Mouse (Mus musculus) midbrain, embryonic 16.5 days (tissue): ENCODE results near the gene Zfyve21. TPM values are rescaled to one million over a fixed set of nuclear protein-coding genes. Genes with fewer than 3 reads are reported as not detected.

ENCODE experiments used
- ATAC-seq: fragments of 200-750 bp; cut with Nextera tagmentation; 2 replicates; pipeline ENCODE4 v1.8.0; 2017; ENCODE audit warnings: moderate TSS enrichment
- H3K27ac ChIP-seq: fragments of 300-500 bp; sonication (generic); 2 replicates; pipeline ENCODE4 v1.5.1; 2014; ENCODE audit warnings: mild to moderate bottlenecking, low read length, mixed read lengths
- H3K27me3 ChIP-seq: fragments of 300-500 bp; sonication (generic); 2 replicates; pipeline ENCODE4 v1.6.1; 2014; ENCODE audit warnings: low read depth, low read length, mixed read lengths; ENCODE audit not compliant: control insufficient read depth, insufficient read depth
- H3K36me3 ChIP-seq: fragments of 300-500 bp; sonication (generic); 2 replicates; pipeline ENCODE4 v1.6.1; 2014; ENCODE audit warnings: mild to moderate bottlenecking, low read length, moderate library complexity, mixed read lengths; ENCODE audit not compliant: control insufficient read depth, insufficient read depth
- H3K4me1 ChIP-seq: fragments of 300-500 bp; sonication (generic); 2 replicates; pipeline ENCODE4 v1.6.1; 2014; ENCODE audit warnings: mild to moderate bottlenecking, low read length, mixed read lengths; ENCODE audit not compliant: control insufficient read depth, insufficient read depth
- H3K4me2 ChIP-seq: fragments of 300-500 bp; sonication (generic); 2 replicates; pipeline ENCODE4 v1.6.1; 2014; ENCODE audit warnings: mild to moderate bottlenecking, low read length, mixed read lengths
- H3K4me3 ChIP-seq: fragments of 300-500 bp; sonication (generic); 2 replicates; pipeline ENCODE4 v1.5.1; 2014; ENCODE audit warnings: low read depth, mild to moderate bottlenecking, low read length, moderate library complexity, mixed read lengths
- H3K9ac ChIP-seq: fragments of 300-500 bp; sonication (generic); 2 replicates; pipeline ENCODE4 v1.6.1; 2014; ENCODE audit warnings: low read depth, low read length, mixed read lengths
- H3K9me3 ChIP-seq: fragments of 300-500 bp; sonication (generic); replicated peaks from 2 replicates; pipeline ENCODE4 v1.6.1; 2014; ENCODE audit warnings: mild to moderate bottlenecking, low read length, mixed read lengths; ENCODE audit not compliant: control insufficient read depth, poor library complexity, severe bottlenecking
- WGBS: fragments of 180-500 bp; shearing (Covaris S2); extraction: QIAGEN DNeasy Blood & Tissue Kit; methylation state at CpG from one replicate; pipeline ENCODE4 v1.1.7; 2014; 5-methylcytosine and 5-hydroxymethylcytosine counted together
- polyA plus RNA-seq: library from polyadenylated mRNA; unstranded; fragments of >200 nt; fragmentation: Nextera tagmentation; extraction: Ambion mirVana; gene quantifications from 2 replicates; pipeline ENCODE4 v1.2.1, GENCODE M21; 2015

Gene Zfyve21
- polyA plus RNA-seq, 1 experiment from 2014 or later, result 35.1 TPM

- no peak overlapping the region for H3K4me3 ChIP-seq
- no peak overlapping the region for H3K4me2 ChIP-seq
- 43% methylated on average over 5 of the region's 5 CpGs for WGBS
- H3K36me3 ChIP-seq, result peaks cover 32% of the 10 kb centered on the region
- ATAC-seq, result no peak
- no peaks in the 10 kb centered on the region for H3K9me3 ChIP-seq
- H3K27ac ChIP-seq, result no peak overlapping the region
- H3K4me1 ChIP-seq, result no peaks in the 10 kb centered on the region
- no peak overlapping the region for H3K9ac ChIP-seq
- no peaks in the 10 kb centered on the region for H3K27me3 ChIP-seq
Measured at GRCm38 (mm10) chr12:111829447-111829846, 15.5 kb downstream of the Zfyve21 start.

GRCm38 (mm10) chr12:111829954-111830353 is 16.0 kb downstream of the Zfyve21 start:
- ATAC-seq, result no peak
- H3K27ac ChIP-seq, result no peak overlapping the region
- no peaks in the 10 kb centered on the region for H3K27me3 ChIP-seq
- H3K4me2 ChIP-seq, result no peak overlapping the region
- no peaks in the 10 kb centered on the region for H3K4me1 ChIP-seq
- H3K9ac ChIP-seq, result no peak overlapping the region
- no peak overlapping the region for H3K4me3 ChIP-seq
- H3K36me3 ChIP-seq, result peaks cover 36% of the 10 kb centered on the region
- 82% methylated on average over 9 of the region's 9 CpGs for WGBS
- no peaks in the 10 kb centered on the region for H3K9me3 ChIP-seq

DNA sequence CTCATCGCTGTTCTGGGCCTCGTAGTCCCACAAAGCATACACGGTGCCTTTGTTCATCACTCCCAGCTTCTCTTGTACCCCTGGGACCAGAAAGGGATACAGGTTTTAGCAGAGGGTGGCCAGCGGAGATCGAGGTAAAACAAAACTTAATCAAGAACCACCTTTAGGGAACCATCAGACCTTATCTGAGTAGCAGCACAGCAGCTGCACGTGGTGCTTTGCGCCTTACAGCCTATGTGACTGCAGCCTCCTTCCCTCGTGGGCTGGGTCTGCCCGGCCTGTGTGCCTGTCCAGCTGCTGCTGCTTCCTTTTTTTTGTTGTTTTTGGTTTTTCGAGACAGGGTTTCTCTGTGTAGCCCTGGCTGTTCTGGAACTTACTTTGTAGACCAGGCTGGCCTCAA is 16.4 kb downstream of the Zfyve21 start:
- Histone ChIP-seq H3K4me3 (no peak overlapping the region), H3K27ac (no peak overlapping the region), H3K9me3 (no peaks in the 10 kb centered on the region), H3K27me3 (no peaks in the 10 kb centered on the region), H3K9ac (no peak overlapping the region), H3K36me3 (peaks cover 38% of the 10 kb centered on the region), H3K4me1 (no peaks in the 10 kb centered on the region), H3K4me2 (no peak overlapping the region)
- 88% methylated on average over 10 of the region's 10 CpGs for WGBS
- ATAC-seq, result no peak

GRCm38 (mm10) chr12:111832643-111833042 is 18.7 kb downstream of the Zfyve21 start:
- Histone ChIP-seq H3K27me3 (no peaks in the 10 kb centered on the region), H3K36me3 (peaks cover 38% of the 10 kb centered on the region), H3K9me3 (no peaks in the 10 kb centered on the region), H3K9ac (no peak overlapping the region), H3K27ac (no peak overlapping the region), H3K4me1 (no peaks in the 10 kb centered on the region), H3K4me2 (no peak overlapping the region), H3K4me3 (no peak overlapping the region)
- WGBS, result 89% methylated on average over 5 of the region's 5 CpGs
- no peak for ATAC-seq

DNA sequence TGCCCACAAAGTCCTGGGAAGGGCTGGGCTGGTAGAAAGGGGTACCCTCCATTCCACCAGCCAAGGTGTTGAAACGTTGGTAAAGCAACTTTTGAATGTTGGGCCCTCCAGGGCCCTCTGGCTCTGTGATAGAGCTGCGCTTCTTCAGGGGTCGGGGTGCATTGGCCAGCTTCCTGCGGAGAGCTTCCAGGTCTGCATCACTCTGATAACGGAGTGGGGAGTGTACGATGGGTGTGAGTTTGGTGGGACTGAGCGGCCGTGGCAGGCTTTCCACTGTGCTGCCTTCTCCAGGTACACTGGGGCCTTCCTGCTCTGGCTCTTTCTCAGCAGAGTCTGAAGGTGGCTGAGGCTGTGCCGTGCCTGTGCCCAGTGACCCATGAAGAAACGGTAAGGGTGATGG is 19.5 kb downstream of the Zfyve21 start:
- Histone ChIP-seq H3K4me2 (no peak overlapping the region), H3K27ac (no peak overlapping the region), H3K27me3 (no peaks in the 10 kb centered on the region), H3K9me3 (no peaks in the 10 kb centered on the region), H3K9ac (no peak overlapping the region), H3K4me3 (no peak overlapping the region), H3K36me3 (peaks cover 39% of the 10 kb centered on the region), H3K4me1 (no peaks in the 10 kb centered on the region)
- WGBS, result 88% methylated on average over 10 of the region's 10 CpGs
- no peak for ATAC-seq

DNA sequence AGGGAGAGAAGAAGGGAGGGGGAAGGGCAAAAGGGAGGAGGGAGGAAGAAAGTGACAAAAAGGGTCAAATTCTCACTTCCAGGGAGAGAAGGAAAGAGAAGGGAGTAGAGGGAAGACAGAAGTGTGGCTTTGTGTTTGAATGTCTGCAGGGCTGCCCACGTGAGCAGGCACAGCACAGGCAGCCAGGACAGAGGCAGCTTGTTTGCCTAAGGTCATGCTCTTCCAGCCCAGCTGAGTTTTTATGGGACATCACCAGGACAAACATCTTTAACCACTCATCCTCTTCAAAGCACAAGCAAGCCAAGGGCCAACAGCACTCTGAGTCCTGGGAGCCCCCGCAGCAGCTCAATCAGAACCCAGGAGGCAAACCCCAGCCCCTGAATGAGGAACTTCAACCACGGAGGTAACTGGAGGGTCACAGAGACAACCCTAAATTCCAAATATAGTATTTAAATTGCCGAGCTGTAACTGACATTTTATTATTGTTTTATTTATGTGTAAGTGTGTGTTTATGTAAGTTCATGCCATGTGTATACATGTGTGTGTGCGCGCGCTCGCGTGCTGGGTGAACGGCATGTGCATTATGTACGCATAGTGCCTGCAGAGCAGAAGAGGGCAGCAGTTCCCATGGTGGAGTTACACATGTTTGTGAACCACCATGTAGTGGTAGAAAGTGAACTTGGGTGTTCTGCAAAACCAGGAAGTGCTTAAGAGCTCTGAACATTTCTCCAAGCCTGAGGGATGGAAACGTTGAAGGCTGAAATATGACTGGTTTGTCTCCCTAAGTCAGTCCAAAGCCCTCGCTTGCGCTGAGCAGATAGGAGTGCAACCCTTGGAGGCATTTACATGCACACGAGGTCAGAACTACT is 28.8 kb downstream of the Zfyve21 start:
- no peak overlapping the region for H3K4me3 ChIP-seq
- peaks cover 16% of the 10 kb centered on the region for H3K36me3 ChIP-seq
- ATAC-seq, result no peak
- no peaks in the 10 kb centered on the region for H3K4me1 ChIP-seq
- no peak overlapping the region for H3K27ac ChIP-seq
- no peak overlapping the region for H3K9ac ChIP-seq
- H3K27me3 ChIP-seq, result no peaks in the 10 kb centered on the region
- no peak overlapping the region for H3K4me2 ChIP-seq
- H3K9me3 ChIP-seq, result no peaks in the 10 kb centered on the region
- WGBS, result 87% methylated on average over 15 of the region's 15 CpGs

GRCm38 (mm10) chr12:111843470-111843869 is 29.5 kb downstream of the Zfyve21 start:
- Histone ChIP-seq H3K4me2 (no peak overlapping the region), H3K4me3 (no peak overlapping the region), H3K9ac (no peak overlapping the region), H3K36me3 (peaks cover 14% of the 10 kb centered on the region), H3K27me3 (no peaks in the 10 kb centered on the region), H3K9me3 (no peaks in the 10 kb centered on the region), H3K27ac (no peak overlapping the region), H3K4me1 (no peaks in the 10 kb centered on the region)
- ATAC-seq, result no peak
- WGBS, result 66% methylated on average over 2 of the region's 2 CpGs

- Histone ChIP-seq H3K9ac (no peak overlapping the region), H3K4me2 (no peak overlapping the region), H3K4me3 (no peak overlapping the region), H3K27ac (no peak overlapping the region), H3K36me3 (peaks cover 4% of the 10 kb centered on the region; the same call in 1 of the 2 replicates), H3K27me3 (no peaks in the 10 kb centered on the region), H3K9me3 (no peaks in the 10 kb centered on the region), H3K4me1 (no peaks in the 10 kb centered on the region)
- 91% methylated on average over 4 of the region's 4 CpGs for WGBS
- ATAC-seq, result no peak
Measured at GRCm38 (mm10) chr12:111845953-111846352, 32.0 kb downstream of the Zfyve21 start.

DNA sequence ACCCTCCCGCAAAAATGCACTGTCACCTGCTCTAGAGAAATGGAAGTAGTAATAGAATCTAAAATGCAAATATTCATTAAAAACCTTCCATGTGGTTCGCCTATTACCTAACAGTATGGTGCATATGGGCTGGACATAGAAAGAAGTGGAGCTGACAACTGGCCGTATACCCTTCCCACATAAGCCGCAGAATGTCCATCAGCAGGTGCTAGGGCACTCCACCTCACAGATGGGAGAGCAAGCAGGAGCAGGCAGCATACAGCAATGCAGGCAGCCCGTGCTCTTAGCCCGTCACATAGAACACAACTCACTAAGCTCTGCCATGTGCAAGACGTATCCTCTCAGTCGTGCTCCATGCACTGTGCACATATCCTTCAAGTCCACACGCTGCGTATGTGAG is 32.8 kb downstream of the Zfyve21 start:
- no peak for ATAC-seq
- Histone ChIP-seq H3K27ac (no peak overlapping the region), H3K4me3 (no peak overlapping the region), H3K9ac (no peak overlapping the region), H3K4me2 (no peak overlapping the region), H3K27me3 (no peaks in the 10 kb centered on the region), H3K9me3 (no peaks in the 10 kb centered on the region), H3K36me3 (peaks cover 4% of the 10 kb centered on the region; the same call in 1 of the 2 replicates), H3K4me1 (no peaks in the 10 kb centered on the region)
- WGBS, result 87% methylated on average over 10 of the region's 10 CpGs
